Mouse (Mus musculus) embryonic fibroblast, embryonic 13.5 days (primary cell): ENCODE results near the gene Cyp17a1. TPM values are rescaled to one million over a fixed set of nuclear protein-coding genes. Genes with fewer than 3 reads are reported as not detected.

Experiments
- H3K27ac ChIP-seq: 2 replicates; pipeline ENCODE4 v1.5.1; 2012; ENCODE audit warnings: low read length, control low read depth, inconsistent platforms; ENCODE audit not compliant: insufficient read depth
- H3K4me1 ChIP-seq: 2 replicates; pipeline ENCODE4 v1.6.1; 2011; ENCODE audit warnings: low read length; ENCODE audit not compliant: control insufficient read depth, insufficient read depth
- H3K4me3 ChIP-seq: 2 replicates; pipeline ENCODE4 v1.5.1; 2011; ENCODE audit warnings: mild to moderate bottlenecking, control low read depth, low read length; ENCODE audit not compliant: insufficient read depth
- CTCF ChIP-seq: IDR thresholded peaks from 2 replicates; pipeline ENCODE4 v1.5.1; 2011; ENCODE audit warnings: mild to moderate bottlenecking, control low read depth, low read length, moderate library complexity, borderline replicate concordance; ENCODE audit not compliant: insufficient read depth
- POLR2A ChIP-seq: IDR thresholded peaks from 2 replicates; pipeline ENCODE4 v1.6.1; 2011; ENCODE audit warnings: low read depth, mild to moderate bottlenecking, control low read depth, low read length, moderate library complexity
- polyA plus RNA-seq: library from polyadenylated mRNA; stranded (reverse); fragments of >200 nt; gene quantifications from 2 replicates; pipeline ENCODE4 v1.2.4, GENCODE M21; 2011; ENCODE audit warnings: low read depth; ENCODE audit not compliant: missing spikeins, insufficient read length

The Cyp17a1 gene
- polyA plus RNA-seq, 1 experiment = not detected

GRCm38 (mm10) chr19:46657339-46658020, 15.5 kb downstream of the Cyp17a1 start:
- TF ChIP-seq POLR2A = no peak
- TF ChIP-seq CTCF = no peak
- no peak overlapping the region for H3K4me3 ChIP-seq
- no peak overlapping the region for H3K27ac ChIP-seq
- no peaks in the 10 kb centered on the region for H3K4me1 ChIP-seq

GRCm38 (mm10) chr19:46656151-46656840, 16.7 kb downstream of the Cyp17a1 start:
- TF ChIP-seq CTCF = no peak
- TF ChIP-seq POLR2A = no peak
- Histone ChIP-seq H3K4me3 (no peak overlapping the region), H3K27ac (no peak overlapping the region), H3K4me1 (no peaks in the 10 kb centered on the region)

GRCm38 (mm10) chr19:46655626-46656025, 17.3 kb downstream of the Cyp17a1 start:
- no peaks in the 10 kb centered on the region for H3K4me1 ChIP-seq
- H3K4me3 ChIP-seq = no peak overlapping the region
- H3K27ac ChIP-seq = no peak overlapping the region
- TF ChIP-seq POLR2A (no peak), CTCF (no peak)

- Histone ChIP-seq H3K4me1 (no peaks in the 10 kb centered on the region), H3K27ac (no peak overlapping the region), H3K4me3 (no peak overlapping the region)
- TF ChIP-seq POLR2A (no peak), CTCF (no peak)
These were observed 19.2 kb downstream of the Cyp17a1 start for GRCm38 (mm10) chr19:46653616-46654235.

- Histone ChIP-seq H3K4me1 (no peaks in the 10 kb centered on the region), H3K27ac (no peak overlapping the region), H3K4me3 (no peak overlapping the region)
- no peak for TF ChIP-seq CTCF
These were observed 19.8 kb downstream of the Cyp17a1 start for GRCm38 (mm10) chr19:46653188-46653587.

GRCm38 (mm10) chr19:46648565-46648964, 24.4 kb downstream of the Cyp17a1 start:
- H3K4me1 ChIP-seq = peaks cover 26% of the 10 kb centered on the region

GRCm38 (mm10) chr19:46647850-46648249, 25.1 kb downstream of the Cyp17a1 start:
- TF ChIP-seq CTCF = no peak
- no peak for TF ChIP-seq POLR2A
- no peak overlapping the region for H3K27ac ChIP-seq
- peaks cover 33% of the 10 kb centered on the region for H3K4me1 ChIP-seq
- H3K4me3 ChIP-seq = no peak overlapping the region

More at GRCm38 (mm10) chr19:46648565-46648964, 24.4 kb downstream of the Cyp17a1 start:
- H3K27ac ChIP-seq = no peak overlapping the region
- H3K4me3 ChIP-seq = no peak overlapping the region
- no peak for TF ChIP-seq CTCF

- Histone ChIP-seq H3K27ac (no peak overlapping the region), H3K4me3 (no peak overlapping the region), H3K4me1 (peaks cover 39% of the 10 kb centered on the region)
- no peak for TF ChIP-seq CTCF
- no peak for TF ChIP-seq POLR2A
These were observed 25.7 kb downstream of the Cyp17a1 start for GRCm38 (mm10) chr19:46647254-46647653.

- no peak overlapping the region for H3K4me3 ChIP-seq
- TF ChIP-seq CTCF (no peak), POLR2A (no peak)
- peaks cover 47% of the 10 kb centered on the region for H3K4me1 ChIP-seq
- no peak overlapping the region for H3K27ac ChIP-seq
These were observed 26.9 kb downstream of the Cyp17a1 start for GRCm38 (mm10) chr19:46646041-46646481.
